Mouse (Mus musculus) urinary bladder, postnatal 36 days (tissue): Measurements from ENCODE around the gene Klrc1.
"Not testable (repeated sequence)": the region's sequence is repeated elsewhere in the genome, so short reads cannot be mapped to it uniquely, and the experiment has no call there.

Source experiments
- DNase-seq, 2 experiments: peaks; one replicate each; pipeline ENCODE4 v3.0.0; 2022; ENCODE audit warnings: low spot score in 2 of 2, mixed read lengths in 1 of 2

The Klrc1 gene

GRCm38 (mm10) chr6:129678873-129679272, at the start of gene Klrc1:
Gene Klrc1 (minus strand): TSS chr6:129678973.
- no peak for DNase-seq

GRCm38 (mm10) chr6:129727237-129727636, 48.5 kb upstream of the Klrc1 start:
- DNase-seq: no peak

- DNase-seq: no peak
Measured at GRCm38 (mm10) chr6:129721390-129721789, 42.6 kb upstream of the Klrc1 start.

GRCm38 (mm10) chr6:129720487-129720886, 41.7 kb upstream of the Klrc1 start:
- no peak for DNase-seq

- DNase-seq: no peak
Measured at GRCm38 (mm10) chr6:129717032-129717431, 38.3 kb upstream of the Klrc1 start, which contains the start of gene Klri1. Gene Klri1 (minus strand): TSS chr6:129717132.

- no peak for DNase-seq
Measured at GRCm38 (mm10) chr6:129713566-129713965, 34.8 kb upstream of the Klrc1 start.

- DNase-seq: not testable (repeated sequence)
Measured at GRCm38 (mm10) chr6:129691436-129691835, 12.7 kb upstream of the Klrc1 start.

- DNase-seq: peak; percentile 1
Measured at GRCm38 (mm10) chr6:129680379-129680778, 1.6 kb upstream of the Klrc1 start.

GRCm38 (mm10) chr6:129661301-129661700, 17.5 kb downstream of the Klrc1 start:
- DNase-seq: not testable (repeated sequence)

- not testable (repeated sequence) for DNase-seq
Measured at GRCm38 (mm10) chr6:129660589-129660988, 18.2 kb downstream of the Klrc1 start, which contains the start of gene Klrc2. Gene Klrc2 (minus strand): TSS chr6:129660689.

- DNase-seq: not testable (repeated sequence)
Measured at GRCm38 (mm10) chr6:129644054-129644453, 34.7 kb downstream of the Klrc1 start.

- DNase-seq: not testable (repeated sequence)
Measured at GRCm38 (mm10) chr6:129643237-129643636, 35.5 kb downstream of the Klrc1 start, which contains the start of gene Klrc3. Gene Klrc3 (minus strand): TSS chr6:129643337.

- not testable (repeated sequence) for DNase-seq
Measured at GRCm38 (mm10) chr6:129631046-129631445, 47.7 kb downstream of the Klrc1 start.

- no peak for DNase-seq
Measured at GRCm38 (mm10) chr6:129623735-129624134, 55.0 kb downstream of the Klrc1 start, which contains the start of gene Klrk1. Gene Klrk1 (minus strand): TSS chr6:129623864.
